Mouse (Mus musculus) gastrocnemius, adult 2 months (tissue): ENCODE measurements around the gene Tmbim6. TPM values are rescaled to one million over a fixed set of nuclear protein-coding genes. Genes with fewer than 3 reads are reported as not detected.
"Not testable (repeated sequence)": the region's sequence is repeated elsewhere in the genome, so short reads cannot be mapped to it uniquely, and the experiment has no call there.

Experiments used
- DNase-seq: peaks from one replicate; pipeline ENCODE4 v3.0.0; 2022
- H3K27ac ChIP-seq: fragments of 200-600 bp; 2 replicates; pipeline ENCODE4 v1.8.1; 2022; ENCODE audit warnings: mild to moderate bottlenecking
- H3K4me3 ChIP-seq: fragments of 200-600 bp; 2 replicates; pipeline ENCODE4 v1.8.1; 2022; ENCODE audit warnings: mild to moderate bottlenecking, moderate library complexity
- CTCF ChIP-seq: fragments of 200-600 bp; IDR thresholded peaks from 2 replicates; pipeline ENCODE4 v1.8.1; 2022; ENCODE audit warnings: antibody characterized with exemption, mild to moderate bottlenecking, moderate library complexity
- intact Hi-C: fragments of 180-260 bp; cut with DNase I; formaldehyde crosslinking; loops from one replicate; pipeline ENCODE4 v1.15.1; 2025
- total RNA-seq, 2 experiments: library from RNA; stranded (reverse); gene quantifications; 2 replicates each; pipeline ENCODE4 v1.2.3; 2021

Tmbim6 gene
- total RNA-seq, 2 experiments from 2014 or later, result 181 to 184 TPM

DNA sequence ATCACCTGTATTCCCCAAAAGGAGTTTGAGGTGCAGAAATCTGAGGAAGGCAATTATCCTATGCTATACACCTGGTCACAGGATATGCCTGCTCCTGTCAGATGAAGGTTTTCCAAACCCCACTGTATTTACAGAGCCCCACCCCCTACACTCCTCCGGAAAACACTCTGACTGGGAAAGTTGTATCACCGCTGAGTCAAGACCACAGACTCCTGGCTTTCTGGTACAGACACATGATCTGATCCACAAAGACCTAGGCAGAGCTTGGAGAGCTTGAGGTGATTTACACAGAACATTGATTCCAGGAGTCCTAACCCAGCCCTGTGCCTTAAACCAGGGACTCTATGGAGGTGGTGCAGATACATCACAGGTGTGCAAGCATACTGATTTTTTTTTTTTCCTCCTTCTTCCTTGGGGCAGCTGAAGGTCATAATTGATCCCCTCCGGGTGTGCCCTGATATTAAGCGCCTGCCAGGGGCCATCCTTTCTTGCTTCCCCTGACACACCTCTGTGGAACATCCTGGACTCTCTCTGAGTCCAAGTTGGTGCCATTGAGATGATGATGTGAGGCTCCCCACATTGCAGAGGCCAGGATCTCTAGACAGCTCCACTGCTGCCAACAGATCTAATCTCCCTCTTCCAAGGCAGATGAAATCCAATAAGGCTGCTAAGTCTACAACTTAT is 24.0 kb upstream of the Tmbim6 start:
- Histone ChIP-seq H3K27ac (peak overlapping the region; percentile 92), H3K4me3 (peak overlapping the region; percentile 77)
- DNase-seq, result no peak
- intact Hi-C loops, result no loop called here
- no peak for TF ChIP-seq CTCF

DNA sequence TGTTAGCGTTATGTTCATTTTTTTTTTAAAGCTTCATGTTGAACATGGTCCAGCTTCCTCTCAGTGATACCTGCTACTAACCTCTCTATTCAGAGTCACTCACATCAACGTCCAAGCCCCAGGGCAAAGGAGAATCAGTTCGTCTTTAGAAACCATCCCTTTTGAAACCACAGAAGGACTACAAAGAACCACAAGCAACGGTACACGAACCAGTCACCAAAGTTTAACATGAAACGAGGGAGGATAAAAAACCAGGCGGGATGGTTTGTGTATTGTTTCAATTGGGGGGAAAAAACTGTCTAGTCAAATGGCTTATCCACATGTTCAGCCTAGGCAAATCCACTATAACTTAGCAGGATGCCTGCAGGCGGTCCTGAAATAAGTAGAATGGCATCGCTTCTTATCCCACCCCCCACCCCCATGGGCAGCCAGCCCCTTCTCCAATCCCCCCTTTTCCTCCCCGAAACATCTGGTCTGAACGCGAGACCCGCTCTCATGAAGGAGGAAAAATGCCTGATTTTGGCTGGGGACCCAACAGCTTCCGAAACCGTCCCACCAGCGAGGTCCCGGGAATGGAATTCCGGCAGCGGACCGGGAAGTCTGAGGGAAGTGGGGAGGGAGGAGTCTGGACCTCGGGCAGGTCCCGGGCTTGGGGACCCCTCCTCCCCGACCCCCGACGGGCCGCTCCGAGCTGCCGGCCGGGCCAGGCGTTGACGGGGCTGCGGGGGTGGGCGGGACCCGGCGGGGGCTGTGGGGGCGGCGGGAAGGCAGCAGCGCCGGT is 23.1 kb upstream of the Tmbim6 start:
- TF ChIP-seq CTCF, result no peak
- no peak for DNase-seq
- peak overlapping the region; percentile 77 for H3K4me3 ChIP-seq
- H3K27ac ChIP-seq, result peak overlapping the region; percentile 92
- intact Hi-C loops, result loop anchor here (1.0 to 2.0 kb wide), 2 partner anchors 37 to 52 kb away; no protein-coding TSS in a partner anchor

DNA sequence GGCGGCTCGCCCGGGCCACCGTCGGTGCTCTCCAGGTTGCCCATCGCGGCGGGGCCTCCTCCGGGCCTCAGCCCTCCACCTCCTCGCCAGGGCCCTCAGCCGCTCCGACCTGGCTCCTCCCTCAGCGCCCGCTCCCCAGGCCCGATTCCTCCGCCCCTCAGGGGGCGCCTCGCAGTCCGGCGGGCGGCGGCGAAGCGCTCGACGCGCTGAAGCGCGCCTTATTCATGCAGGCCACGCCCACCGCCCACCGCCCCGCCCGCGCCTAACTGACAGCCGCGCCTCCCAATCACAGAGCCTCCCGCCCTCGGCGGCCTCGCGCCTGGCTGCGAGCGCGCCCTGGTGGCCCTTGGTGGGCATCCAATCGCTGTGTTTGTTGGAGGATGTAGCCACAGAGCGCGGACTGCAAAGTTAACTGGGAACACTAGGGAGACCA is 22.4 kb upstream of the Tmbim6 start, which contains the start of gene Fmnl3:
Gene Fmnl3, minus strand, starts transcription at position 224 of the 433 bp plus-strand sequence.
- peak; percentile 93 for TF ChIP-seq CTCF
- intact Hi-C loops, result loop anchor here (1.0 to 2.0 kb wide), 2 partner anchors 37 to 53 kb away; no protein-coding TSS in a partner anchor
- peak within 1 kb of the TSS; percentile 77 for H3K4me3 ChIP-seq

DNA sequence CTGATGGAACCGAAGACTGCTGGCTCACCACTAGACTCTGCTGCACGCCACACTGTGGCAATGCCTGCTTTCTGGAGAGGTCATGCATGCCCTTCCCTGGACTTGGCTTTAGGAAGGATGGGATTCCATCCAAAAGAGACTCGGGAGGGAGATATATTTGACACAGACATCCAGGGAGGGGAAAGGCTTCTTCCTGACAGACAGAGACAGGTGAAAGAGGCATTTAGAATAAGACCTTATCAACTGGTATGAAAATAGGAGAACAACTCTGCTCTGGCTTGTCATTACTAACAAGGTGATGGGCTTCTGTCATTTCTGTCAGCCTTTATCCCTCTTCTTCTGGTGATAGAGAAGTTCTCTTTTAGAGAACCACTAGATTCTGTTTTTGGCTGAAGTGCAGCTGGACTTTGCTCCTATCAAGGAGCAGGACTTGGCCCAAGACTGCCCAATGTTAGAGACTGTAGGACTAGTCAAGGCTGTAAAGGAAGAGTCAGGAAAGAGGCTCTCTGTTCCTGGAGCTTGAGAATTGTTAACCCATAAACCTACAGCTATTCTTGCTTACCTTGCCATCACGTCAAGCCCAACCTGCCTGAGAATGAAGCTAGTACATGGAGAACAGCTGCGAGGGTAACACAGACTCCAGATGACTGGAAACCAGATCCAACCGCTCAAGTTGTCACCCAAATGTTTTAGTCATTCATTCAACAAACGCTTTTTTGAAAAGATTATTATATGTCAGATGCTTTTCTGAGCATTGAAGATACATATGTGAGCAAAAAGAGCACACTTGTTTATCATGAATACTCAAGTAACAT is 20.9 kb upstream of the Tmbim6 start:
- intact Hi-C loops, result loop anchor here (2.0 kb wide), 1 partner anchor 39 kb away; no protein-coding TSS in a partner anchor
- DNase-seq, result peak; percentile 69
- peak overlapping the region; percentile 62 for H3K27ac ChIP-seq
- no peak overlapping the region for H3K4me3 ChIP-seq
- TF ChIP-seq CTCF, result no peak

More for the DNA sequence above, 22.4 kb upstream of the Tmbim6 start, which contains the start of gene Fmnl3:
- peak; percentile 98 for DNase-seq
- H3K27ac ChIP-seq, result peak within 1 kb of the TSS; percentile 92

DNA sequence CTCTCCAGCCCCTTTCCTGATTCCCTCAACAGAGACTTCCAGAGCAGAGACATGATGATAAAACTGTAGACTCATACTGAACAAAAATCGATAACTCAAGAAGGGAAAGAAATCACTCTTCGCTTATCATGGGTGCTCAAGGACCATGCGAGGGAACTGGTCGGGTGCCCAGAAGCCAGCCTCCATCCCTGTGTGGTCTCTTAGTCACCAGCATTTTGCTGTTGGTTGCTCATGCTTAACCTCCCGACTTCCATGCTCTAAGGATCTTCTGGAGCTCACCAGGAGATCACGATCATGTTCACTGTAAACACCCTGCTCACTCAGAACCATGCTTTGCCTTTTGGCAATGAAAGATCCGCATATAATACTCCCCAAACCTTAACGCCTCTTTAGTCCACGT is 19.9 kb upstream of the Tmbim6 start:
- no peak for TF ChIP-seq CTCF
- intact Hi-C loops, result no loop called here
- no peak for DNase-seq
- H3K4me3 ChIP-seq, result no peak overlapping the region
- no peak overlapping the region; the same call in 1 of the 2 replicates for H3K27ac ChIP-seq

DNA sequence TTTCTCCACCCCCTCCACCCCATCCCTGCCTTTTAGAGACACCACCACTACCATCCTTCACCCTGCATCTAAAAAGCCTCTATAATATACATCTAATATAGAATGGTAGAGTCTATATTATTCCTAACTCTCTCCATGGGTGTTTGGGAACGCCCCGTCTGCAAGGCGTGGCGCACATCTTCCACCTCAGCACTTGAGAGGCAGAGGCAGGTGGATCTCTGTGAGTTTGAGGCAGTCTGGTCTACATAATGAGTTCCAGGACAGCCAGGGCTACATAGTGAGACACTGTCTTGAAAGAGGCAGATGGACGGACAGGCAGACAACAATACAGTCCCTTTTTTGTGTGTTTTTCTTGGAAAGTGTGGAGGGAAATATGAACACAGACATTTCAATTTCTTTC is 17.6 kb upstream of the Tmbim6 start:
- intact Hi-C loops, result no loop called here
- Histone ChIP-seq H3K4me3 (no peak overlapping the region), H3K27ac (no peak overlapping the region)
- no peak for DNase-seq
- TF ChIP-seq CTCF, result no peak

DNA sequence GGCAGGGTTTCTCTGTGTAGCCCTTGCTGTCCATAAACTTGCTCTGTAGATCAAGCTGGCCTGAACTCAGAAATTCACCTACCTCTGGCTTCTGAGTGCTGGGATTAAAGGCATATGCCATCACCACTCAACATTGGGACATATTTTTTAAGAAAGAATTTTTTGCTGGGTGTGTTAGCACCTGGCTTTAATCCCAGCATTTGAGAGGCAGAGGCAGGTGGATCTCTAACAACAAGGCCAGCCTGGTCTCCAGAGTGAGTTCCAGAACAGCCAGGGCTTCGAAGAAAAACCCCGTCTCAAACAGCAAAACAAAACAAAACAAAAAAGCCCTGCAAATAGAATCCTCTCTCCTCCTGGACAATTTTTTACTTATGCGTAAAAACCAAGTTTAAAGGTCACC is 17.1 kb upstream of the Tmbim6 start:
- intact Hi-C loops, result no loop called here

DNA sequence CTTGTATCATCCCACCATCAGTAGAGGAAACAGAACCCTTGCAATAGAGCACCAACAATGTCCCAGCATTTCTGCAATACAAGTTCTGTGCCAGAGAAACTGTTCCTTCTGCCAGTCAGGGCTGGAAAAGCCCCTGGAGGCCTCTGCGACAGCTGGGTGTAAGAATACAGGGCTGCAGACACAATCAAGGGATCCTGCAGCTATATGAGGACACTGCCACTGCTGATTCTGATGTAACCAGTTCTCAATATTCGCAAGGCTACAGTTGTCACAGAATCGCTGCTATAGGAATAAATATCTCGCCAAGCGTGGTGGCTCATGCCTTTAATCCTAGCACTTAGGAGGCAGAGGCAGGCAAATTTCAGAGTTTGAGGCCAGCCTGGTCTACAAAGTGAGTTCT is 16.4 kb upstream of the Tmbim6 start:
- no peak overlapping the region for H3K27ac ChIP-seq
- no peak overlapping the region for H3K4me3 ChIP-seq
- DNase-seq, result no peak
- intact Hi-C loops, result no loop called here
- TF ChIP-seq CTCF, result no peak

More for the DNA sequence above, 17.1 kb upstream of the Tmbim6 start:
- DNase-seq, result no peak
- no peak for TF ChIP-seq CTCF
- Histone ChIP-seq H3K4me3 (no peak overlapping the region), H3K27ac (no peak overlapping the region)

DNA sequence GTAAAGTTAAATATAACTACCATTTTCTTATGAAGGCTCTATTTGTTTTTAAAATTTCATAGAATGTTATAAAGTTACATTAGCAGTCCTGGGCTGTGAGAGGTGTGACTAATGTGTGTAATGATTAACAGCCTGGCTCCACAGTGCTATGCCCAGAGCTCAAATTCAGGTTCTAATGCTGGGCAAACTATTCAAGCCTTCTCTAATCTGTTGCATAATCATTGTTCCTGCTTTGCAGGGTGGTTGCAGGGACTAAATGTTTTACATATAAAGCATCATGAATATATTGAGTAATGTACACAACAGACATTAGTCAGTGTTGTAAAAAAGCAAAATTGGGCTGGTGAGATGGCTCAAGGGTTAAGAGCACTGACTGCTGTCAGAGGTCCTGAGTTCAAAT is 9.8 kb upstream of the Tmbim6 start:
- DNase-seq, result no peak
- intact Hi-C loops, result no loop called here
- H3K27ac ChIP-seq, result no peak overlapping the region
- TF ChIP-seq CTCF, result no peak
- H3K4me3 ChIP-seq, result no peak overlapping the region

DNA sequence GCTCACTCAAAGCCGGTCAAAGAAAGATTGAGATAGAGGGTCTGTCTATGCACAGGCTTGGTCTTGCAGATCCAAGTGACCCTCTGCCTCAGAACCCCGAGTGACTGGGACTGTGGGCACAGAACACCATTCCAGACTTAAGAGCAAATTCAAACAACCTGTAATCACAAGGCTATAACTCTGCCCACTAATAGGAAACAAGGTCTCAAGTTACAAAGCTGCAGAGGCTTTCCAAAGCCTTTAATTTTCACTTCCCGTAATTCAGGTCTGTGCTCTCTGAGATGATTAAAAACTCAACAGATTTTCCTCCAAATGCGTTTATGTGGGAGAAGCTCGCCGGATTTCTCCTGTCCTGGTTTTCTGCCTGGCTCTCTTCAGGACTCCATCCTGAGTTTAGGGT is 8.6 kb upstream of the Tmbim6 start:
- TF ChIP-seq CTCF, result no peak

DNA sequence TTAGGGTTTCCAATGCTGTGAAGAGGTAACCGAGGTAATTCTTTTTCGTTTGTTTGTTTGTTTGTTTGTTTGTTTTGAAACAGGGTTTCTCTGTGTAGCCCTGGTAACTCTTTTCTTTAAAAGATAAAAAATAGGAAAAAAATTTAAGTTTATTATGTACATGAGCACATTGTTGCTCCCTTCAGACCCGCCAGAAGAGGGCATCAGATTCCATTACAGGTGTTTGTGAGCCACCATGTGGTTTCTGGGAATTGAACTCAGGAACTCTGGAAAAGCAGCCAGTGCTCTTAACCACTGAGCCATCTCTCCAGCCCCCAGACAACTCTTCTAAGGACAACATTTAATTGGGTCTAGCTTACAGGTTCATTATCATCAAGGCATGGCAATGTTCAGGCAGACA is 6.6 kb upstream of the Tmbim6 start:
- H3K4me3 ChIP-seq, H3K27ac ChIP-seq, intact Hi-C loops, DNase-seq: not testable (repeated sequence)
- TF ChIP-seq CTCF, result peak; percentile 38

More for the DNA sequence above, 8.6 kb upstream of the Tmbim6 start:
- intact Hi-C loops, result no loop called here
- Histone ChIP-seq H3K27ac (no peak overlapping the region), H3K4me3 (no peak overlapping the region)
- no peak for DNase-seq

DNA sequence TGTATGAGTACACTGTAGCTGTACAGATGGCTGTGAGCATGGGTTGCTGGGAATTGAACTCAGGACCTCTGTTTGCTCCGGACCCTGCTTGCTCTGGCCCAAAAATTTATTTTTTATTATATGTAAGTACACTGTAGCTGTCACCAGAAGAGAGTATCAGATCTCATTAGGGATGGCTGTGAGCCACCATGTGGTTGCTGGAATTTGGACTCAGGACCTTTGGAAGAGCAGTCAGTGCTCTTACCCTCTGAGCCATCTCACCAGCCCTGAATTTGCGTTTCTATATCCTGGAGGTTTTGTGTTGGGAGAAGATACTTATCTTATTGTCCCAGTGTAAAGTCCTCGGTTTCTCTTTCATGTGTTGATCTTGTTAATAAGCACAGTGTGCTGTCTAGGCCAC is 5.9 kb upstream of the Tmbim6 start:
- no peak for DNase-seq
- no peak overlapping the region for H3K4me3 ChIP-seq
- TF ChIP-seq CTCF, result no peak
- H3K27ac ChIP-seq, result no peak overlapping the region
- intact Hi-C loops, result no loop called here

DNA sequence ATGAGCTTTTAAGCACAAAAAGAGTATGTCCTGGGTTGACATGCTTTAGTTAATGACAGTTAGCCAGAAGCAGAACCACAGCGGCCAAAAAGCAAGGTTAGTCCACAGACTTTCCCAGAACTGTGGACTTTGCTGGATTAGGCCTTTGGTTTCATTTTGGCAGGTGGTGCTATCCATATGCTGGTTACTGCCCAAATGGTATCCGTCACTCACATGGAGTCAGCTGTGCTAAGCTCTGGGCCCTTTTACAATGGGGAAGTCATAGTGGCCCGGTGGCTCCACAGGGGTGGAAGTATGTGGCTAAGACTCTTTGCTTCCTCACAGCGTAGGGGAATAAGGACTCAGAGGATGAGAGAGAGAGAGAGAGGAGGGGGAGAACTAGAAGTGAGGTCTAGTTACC is 4.7 kb upstream of the Tmbim6 start:
- Histone ChIP-seq H3K4me3 (no peak overlapping the region), H3K27ac (no peak overlapping the region; the same call in 1 of the 2 replicates)
- intact Hi-C loops, result no loop called here
- TF ChIP-seq CTCF, result no peak
- DNase-seq, result peak; percentile 39
